Mouse (Mus musculus) B cell, adult 62 days (primary cell): ENCODE measurements around the gene Hps3. TPM values are rescaled to one million over a fixed set of nuclear protein-coding genes. Genes with fewer than 3 reads are reported as not detected.

Source experiments
- total RNA-seq: library from RNA; stranded (reverse); gene quantifications from 4 replicates; pipeline ENCODE4 v1.2.4, GENCODE M21; 2023

The Hps3 gene
- total RNA-seq, result 125 to 140 TPM (median 129 TPM) in 4 replicates

GRCm38 (mm10) chr3:20034719-20035404 lies at the start of gene Hps3:
TSS of gene Hps3 (minus strand) at chr3:20035315.

GRCm38 (mm10) chr3:20057306-20058196 lies 22.4 kb upstream of the Hps3 start, which contains the start of gene Hltf:
TSS of gene Hltf (plus strand) at chr3:20057811.

GRCm38 (mm10) chr3:19956885-19957284 lies 78.2 kb downstream of the Hps3 start, which contains the start of gene Cp:
TSS of gene Cp (plus strand) at chr3:19957054.

Other genes starting within 250 kb of the Hps3 start
- 0.35 TPM in 1 of 4 replicates, not detected in the others for gene Cp, start 78.3 kb downstream of the Hps3 start, total RNA-seq
- 59.7 to 65.6 TPM (median 63.0 TPM) in 4 replicates for gene Hltf, start 22.5 kb upstream of the Hps3 start, total RNA-seq
- gene Gyg, start 120.0 kb upstream of the Hps3 start, total RNA-seq, result 21.3 to 24.2 TPM (median 23.4 TPM) in 4 replicates
- gene Cpa3, start 206.9 kb upstream of the Hps3 start, total RNA-seq, result 0.50 TPM in 1 of 4 replicates, not detected in the others
- not detected in 4 replicates for gene Cpb1, start 240.4 kb upstream of the Hps3 start, total RNA-seq